Mouse (Mus musculus) fibroblast of lung, adult 2 months (primary cell): ENCODE measurements around the gene Mep1a.
"Not testable (repeated sequence)": the region's sequence is repeated elsewhere in the genome, so short reads cannot be mapped to it uniquely, and the experiment has no call there.

Experiments used
- DNase-seq: peaks from one replicate; pipeline ENCODE4 v3.0.0-alpha.2; 2011; ENCODE audit warnings: low read depth

Mep1a gene

DNA sequence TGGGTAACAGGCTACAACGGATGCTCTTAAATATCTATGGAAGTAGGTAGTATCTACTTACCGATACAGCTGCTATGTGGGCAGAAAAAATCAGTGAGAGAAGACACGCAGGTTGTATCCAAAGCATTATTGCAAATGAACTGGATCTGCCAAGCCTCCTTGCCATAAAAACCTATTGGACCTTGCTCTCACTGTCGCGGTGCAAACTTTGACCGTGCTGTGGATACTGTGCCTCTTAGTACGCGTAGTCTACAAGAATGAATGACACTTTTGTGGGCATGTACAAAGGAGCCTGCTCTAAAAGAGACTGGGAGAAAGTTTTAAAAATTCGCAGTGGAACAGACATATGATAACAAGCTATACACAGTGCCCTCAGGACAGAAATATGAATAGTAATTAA, at the start of gene Mep1a:
Gene Mep1a (minus strand): TSS at position 221 of the 400 bp plus-strand sequence.
- DNase-seq, result no peak

GRCm38 (mm10) chr17:43551122-43551630, 48.6 kb upstream of the Mep1a start:
- DNase-seq, result no peak

- no peak for DNase-seq
These were observed 41.4 kb upstream of the Mep1a start for GRCm38 (mm10) chr17:43544040-43544439.

GRCm38 (mm10) chr17:43543539-43543938, 40.9 kb upstream of the Mep1a start, which contains the start of gene Ankrd66:
Gene Ankrd66 (minus strand): TSS chr17:43543639.
- no peak for DNase-seq

DNA sequence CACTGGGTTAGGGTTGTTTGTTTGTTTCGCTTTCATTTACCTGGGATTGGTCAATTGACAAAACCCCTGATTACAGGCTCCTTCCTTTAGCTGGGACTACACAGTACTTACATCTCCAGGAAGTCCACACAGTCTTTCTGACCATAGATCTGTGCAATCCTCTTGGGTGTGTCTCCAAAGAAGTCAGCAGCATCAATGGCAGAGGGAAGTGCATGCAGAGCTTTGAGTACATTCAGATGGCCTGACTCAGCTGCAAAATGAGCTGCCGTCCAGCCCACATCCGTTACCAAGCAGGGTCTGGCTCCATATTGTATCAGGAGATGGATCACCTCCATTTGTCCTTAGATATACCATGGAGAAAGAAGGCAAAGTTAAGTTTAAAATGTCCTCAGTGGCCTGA, 36.2 kb upstream of the Mep1a start:
- DNase-seq, result no peak

DNA sequence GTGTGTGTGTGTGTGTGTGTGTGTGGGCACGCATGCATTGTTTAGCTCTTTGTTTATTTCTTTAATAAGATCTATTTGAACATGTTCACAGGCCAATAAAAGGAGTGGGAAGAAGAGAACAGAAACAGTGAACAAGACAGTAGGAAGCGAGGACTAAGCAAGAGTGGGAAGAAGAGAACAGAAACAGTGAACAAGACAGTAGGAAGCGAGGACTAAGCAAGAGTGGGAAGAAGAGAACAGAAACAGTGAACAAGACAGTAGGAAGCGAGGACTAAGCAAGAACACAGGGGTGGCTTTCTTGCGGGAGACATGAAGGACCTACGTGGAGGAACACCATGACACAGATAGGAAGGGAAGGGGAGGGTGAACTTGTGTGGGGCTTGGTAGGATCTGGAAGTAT, 34.2 kb upstream of the Mep1a start:
- DNase-seq, result not testable (repeated sequence)

DNA sequence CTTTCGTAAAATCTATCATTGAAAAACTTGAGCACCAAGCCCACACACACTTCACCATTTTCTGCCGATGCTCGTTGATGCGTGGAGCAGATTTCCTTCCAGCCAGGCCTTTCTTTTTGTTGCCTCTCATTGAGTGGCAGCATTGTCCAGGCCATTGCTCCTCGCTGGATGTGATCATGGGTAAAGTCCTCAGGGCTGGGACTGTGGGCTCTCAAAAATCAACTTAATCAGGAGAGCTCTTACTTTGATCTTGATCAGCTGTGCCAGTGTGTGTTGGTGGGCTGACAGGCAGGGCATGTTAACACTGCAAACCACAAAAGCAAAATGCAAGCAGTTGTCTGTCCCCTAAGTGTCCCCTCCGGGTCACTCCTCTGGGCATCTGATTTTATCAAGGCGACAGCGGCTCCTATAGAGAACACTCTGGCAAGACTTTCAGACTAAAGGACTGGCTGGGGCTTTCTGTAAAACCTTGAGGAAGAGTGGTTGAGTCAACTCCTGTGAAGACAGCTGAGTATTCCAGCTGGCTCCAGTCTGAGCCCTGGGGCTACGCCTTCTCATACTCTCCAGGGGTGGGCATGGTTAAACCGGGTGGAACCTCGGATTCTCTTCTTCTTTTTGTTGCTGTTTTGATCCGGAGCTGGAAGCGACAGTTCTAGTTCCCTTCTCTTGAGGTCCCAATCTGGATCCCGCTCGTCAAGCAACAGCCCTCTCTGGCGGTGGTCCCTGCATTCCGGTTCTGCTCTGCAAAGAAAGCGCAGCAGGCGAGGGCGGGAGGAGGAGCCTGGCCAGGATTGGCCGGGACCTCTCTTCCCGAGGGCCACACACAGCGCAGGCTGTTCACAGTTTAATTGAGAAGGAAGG, 32.0 kb upstream of the Mep1a start:
- no peak for DNase-seq

DNA sequence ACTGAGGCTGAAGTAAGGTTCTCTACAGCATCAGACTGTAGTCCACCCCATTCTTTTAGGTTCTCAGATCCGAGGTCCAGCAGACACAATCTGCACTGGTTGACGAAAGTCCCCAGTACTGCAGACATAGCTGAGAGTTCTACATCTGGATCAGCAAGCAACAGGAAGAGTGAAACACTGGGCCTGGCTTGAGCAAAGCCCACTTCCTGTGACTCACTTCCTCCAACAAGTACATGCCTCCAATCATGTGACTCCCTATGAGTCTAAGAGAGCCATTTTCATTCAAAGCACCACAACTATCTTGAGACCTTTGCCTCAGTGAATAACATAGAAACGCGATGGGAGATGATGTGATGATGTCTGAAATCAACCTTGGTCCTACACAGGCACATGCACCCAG, 28.6 kb upstream of the Mep1a start:
- no peak for DNase-seq

GRCm38 (mm10) chr17:43530507-43530906, 27.9 kb upstream of the Mep1a start:
- DNase-seq, result no peak

- no peak for DNase-seq
These were observed 17.6 kb upstream of the Mep1a start for GRCm38 (mm10) chr17:43520166-43520565.

- peak; percentile 19 for DNase-seq
These were observed 16.2 kb upstream of the Mep1a start for GRCm38 (mm10) chr17:43518644-43519409.

DNA sequence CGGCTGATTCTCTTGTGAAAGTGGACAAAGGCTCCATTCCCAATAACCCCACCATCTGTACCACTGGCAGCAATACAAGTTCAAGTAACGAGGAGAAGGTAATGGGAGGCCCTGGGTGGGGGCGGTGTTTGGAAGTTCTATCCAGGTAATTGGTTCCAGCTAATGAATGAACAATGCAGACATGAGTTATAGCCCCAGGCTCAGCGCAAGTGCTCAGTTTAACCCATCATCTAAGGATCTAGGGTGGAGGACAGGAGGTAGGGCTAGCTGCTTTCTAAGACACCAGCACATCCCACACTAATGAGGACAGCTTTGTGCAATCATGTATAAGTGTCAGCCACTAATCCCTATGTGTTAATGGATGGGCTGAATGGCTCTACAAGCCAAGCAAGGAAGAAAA, 8.2 kb upstream of the Mep1a start:
- no peak for DNase-seq

DNA sequence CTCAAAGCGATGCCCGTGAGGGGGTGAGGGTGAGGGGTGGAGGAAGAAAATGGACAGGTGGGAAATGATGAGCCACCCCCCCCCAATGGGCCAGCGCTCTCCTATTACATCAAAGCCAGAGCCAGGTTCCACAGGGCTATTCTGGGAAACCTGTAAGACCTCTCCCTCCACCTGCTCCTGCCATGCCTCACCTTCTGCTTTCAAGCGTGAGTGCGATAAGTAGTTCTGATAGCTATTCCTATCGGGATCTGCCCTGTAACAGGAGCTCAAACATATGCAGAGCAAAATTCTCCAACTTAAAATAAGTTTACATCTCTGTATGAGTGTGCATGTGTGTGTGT, 2.0 kb upstream of the Mep1a start:
- no peak for DNase-seq

DNA sequence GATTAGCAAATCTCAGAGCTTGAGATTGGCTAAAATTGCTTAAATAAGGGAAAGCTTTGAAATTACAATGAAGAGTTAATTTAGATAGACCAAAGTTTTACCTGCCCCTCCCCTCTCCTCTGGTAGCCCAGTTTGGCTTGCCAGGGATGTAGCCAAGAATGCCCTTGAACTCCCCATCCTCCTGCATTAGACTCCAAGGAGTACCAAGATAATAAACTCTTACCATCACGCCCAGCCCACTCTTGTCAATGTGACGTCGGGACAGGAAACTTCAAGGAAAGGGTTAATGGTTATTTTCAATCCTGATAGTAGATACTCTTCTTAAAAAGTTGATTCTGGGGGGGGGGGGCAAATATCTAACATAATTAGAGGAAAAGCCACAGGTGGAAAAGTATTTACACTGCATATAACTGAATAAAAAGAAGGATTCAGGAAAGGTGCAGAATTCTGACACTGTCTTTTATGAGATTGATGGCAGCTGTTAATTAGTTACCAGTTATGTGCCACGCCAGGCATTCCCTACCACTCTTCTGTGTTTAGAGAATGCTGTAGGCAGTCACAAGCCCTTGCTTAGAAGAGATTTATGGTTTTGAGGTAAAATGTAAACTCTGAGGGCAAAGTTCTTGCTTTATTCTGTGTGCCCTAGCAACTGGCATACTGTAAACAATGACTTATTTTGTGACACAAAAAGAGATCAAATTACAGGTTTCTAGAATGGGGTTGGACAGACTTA, 1.4 kb upstream of the Mep1a start:
- no peak for DNase-seq

- DNase-seq, result no peak
These were observed 981 bp downstream of the Mep1a start for GRCm38 (mm10) chr17:43501631-43502030.

DNA sequence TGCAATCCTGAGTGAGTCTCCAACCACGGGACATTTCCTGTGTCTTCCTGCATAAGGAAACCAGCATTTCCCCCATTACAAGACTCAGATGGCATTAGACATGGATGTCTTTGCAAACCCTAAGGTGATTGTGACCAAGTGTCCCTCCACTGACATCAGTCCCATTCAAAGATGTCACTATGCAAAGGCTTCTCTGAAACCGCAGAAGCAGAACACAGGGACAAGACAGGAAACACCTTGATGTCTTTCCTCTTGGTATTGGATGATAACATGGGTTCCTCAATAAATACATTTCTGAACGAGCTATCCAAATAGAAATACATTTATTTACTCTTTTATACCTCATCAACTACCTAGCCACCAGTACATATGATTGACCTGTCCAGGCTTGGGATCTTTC, 1.4 kb downstream of the Mep1a start:
- DNase-seq, result no peak

GRCm38 (mm10) chr17:43500513-43500912, 2.1 kb downstream of the Mep1a start:
- DNase-seq, result no peak

GRCm38 (mm10) chr17:43497521-43497920, 5.1 kb downstream of the Mep1a start:
- no peak for DNase-seq

DNA sequence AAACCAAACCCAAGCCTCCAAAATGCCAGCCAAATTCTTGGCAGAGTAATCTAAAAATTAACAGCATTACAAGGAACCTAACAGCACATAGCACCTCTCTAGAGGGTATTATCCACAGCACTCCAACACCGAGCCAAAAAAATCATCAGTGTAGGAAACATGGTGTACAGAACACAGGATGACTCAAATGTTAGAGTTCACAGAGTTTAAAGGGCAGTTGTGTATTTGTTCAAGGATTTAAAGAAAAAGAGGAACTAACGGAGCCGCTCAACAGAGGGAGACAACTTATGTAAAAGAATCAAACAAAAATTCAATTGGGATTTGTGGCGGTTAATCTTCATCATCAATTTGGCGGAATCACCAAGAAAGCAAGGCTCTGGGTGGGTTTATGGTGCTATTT, 7.1 kb downstream of the Mep1a start:
- no peak for DNase-seq

GRCm38 (mm10) chr17:43490371-43490770, 12.2 kb downstream of the Mep1a start:
- DNase-seq, result not testable (repeated sequence)

DNA sequence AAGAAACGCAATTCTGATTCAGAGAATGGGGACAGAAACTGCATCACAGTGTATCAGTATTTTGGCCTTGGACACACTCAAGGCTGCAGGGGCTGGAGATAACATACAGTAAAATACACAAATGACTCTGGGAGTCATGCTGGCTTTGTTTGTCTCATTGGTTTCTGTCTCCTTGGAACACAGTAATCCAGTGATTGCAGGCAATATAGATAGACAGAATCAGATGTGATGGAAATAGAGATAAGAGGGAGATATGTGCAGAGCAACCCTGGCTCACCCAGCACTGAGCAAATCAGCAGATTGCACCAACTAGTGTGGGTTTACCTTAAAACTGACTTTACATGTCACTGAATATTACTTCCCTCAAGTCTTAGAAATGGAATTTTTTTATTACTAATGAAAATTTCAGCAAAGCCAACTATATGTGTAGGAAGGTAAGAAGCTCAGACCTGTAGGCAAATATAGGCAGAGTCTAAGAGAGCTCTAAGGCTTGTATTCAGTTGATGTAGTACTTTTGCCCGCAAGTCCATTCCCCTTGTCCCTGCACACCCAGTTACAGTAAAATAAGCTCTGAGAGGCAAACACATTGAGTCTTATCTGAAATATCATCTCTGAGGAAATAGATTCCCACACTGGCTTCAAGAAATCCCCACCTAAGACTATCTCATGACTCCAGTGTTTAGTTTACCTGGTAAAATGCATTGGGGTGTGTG, 14.0 kb downstream of the Mep1a start:
- DNase-seq, result no peak

DNA sequence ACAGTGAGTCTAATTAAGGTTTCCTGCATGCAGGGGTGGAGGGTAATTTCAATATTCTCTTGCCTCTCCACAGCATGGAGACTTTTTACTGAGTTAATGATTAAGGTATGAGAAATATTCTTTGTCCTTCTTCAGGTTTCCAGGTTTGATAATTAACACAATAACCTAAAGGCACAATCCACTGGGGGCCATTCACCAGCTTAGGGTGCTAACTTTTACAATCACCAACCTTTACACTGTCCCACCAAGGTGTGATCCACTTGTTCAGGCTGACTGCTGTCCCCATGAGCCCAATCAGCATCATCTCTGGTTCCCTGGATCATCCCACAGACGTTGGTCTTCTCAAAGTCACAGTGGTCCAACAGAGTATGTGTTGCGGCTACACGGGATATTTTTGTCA, 16.6 kb downstream of the Mep1a start:
- no peak for DNase-seq
